Mouse (Mus musculus) heart, postnatal 0 days (tissue): Measurements from ENCODE around the gene Tgfb2.

Experiments used
- CTCF ChIP-seq: IDR thresholded peaks from 2 replicates; pipeline ENCODE4 v1.5.1; 2016; ENCODE audit warnings: antibody characterized with exemption, control low read depth, low read depth
- EP300 ChIP-seq: IDR thresholded peaks from 2 replicates; pipeline ENCODE4 v1.6.1; 2016; ENCODE audit warnings: antibody characterized with exemption, low read depth

DNA sequence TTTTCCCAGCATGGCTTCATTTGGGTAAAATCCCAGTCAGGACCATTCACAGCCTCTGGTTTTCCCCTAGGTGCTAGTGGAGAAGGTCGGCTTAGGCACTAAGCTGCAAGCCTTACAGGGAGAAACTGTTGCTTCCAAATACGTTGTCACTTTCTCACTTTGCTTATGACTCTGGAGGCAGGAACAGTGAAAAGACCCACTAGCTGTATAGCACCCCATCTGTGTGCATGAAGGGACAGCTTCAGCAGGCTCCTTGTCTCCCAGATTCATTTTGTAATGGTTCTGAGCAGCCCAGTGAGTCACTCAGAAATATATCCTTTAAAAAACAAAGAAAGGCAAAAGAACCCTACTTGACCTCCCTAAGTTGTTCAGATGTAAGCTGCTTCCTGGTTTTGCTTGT is 100.2 kb downstream of the Tgfb2 start:
- TF ChIP-seq CTCF (no peak), EP300 (no peak)
